Mouse (Mus musculus) spleen, adult 2 months (tissue): ENCODE results near the gene Schip1. TPM values are rescaled to one million over a fixed set of nuclear protein-coding genes. Genes with fewer than 3 reads are reported as not detected.

Source experiments
- DNase-seq, 2 experiments: peaks; one replicate each; pipeline versions ENCODE4 v3.0.0 to v3.0.0-alpha.2; 2012 to 2021; ENCODE audit warnings: low spot score in 2 of 2, low read depth in 1 of 2
- H3K27ac ChIP-seq: fragments of 200-500 bp; 2 replicates; pipeline ENCODE4 v1.5.1; 2012; ENCODE audit warnings: low read length, inconsistent platforms; ENCODE audit not compliant: insufficient read depth
- H3K27me3 ChIP-seq: fragments of 200-500 bp; 2 replicates; pipeline ENCODE4 v1.6.1; 2012; ENCODE audit warnings: mild to moderate bottlenecking, moderate library complexity, low read length, inconsistent platforms; ENCODE audit not compliant: control insufficient read depth, insufficient read depth
- H3K36me3 ChIP-seq: fragments of 200-500 bp; 2 replicates; pipeline ENCODE4 v1.6.1; 2012; ENCODE audit warnings: mild to moderate bottlenecking, low read length, inconsistent platforms; ENCODE audit not compliant: control insufficient read depth, insufficient read depth
- H3K4me1 ChIP-seq: fragments of 200-500 bp; 2 replicates; pipeline ENCODE4 v1.6.1; 2011; ENCODE audit warnings: inconsistent platforms; ENCODE audit not compliant: control insufficient read depth, insufficient read depth, insufficient read length
- H3K4me3 ChIP-seq: fragments of 200-500 bp; 2 replicates; pipeline ENCODE4 v1.5.1; 2011; ENCODE audit warnings: mild to moderate bottlenecking, inconsistent platforms; ENCODE audit not compliant: insufficient read depth, insufficient read length; ENCODE audit errors: extremely low read depth
- CTCF ChIP-seq: fragments of 200-500 bp; IDR thresholded peaks from 2 replicates; pipeline ENCODE4 v1.5.1; 2011; ENCODE audit warnings: mild to moderate bottlenecking, inconsistent platforms; ENCODE audit not compliant: insufficient read depth, insufficient read length, insufficient replicate concordance; ENCODE audit errors: extremely low read depth
- POLR2A ChIP-seq: fragments of 200-500 bp; IDR thresholded peaks from 2 replicates; pipeline ENCODE4 v1.6.1; 2011; ENCODE audit warnings: low read depth, low read length, inconsistent platforms
- WGBS: fragments of 180-500 bp; shearing (Covaris S2); methylation state at CpG from one replicate; pipeline ENCODE4 v1.1.7; 2018; 5-methylcytosine and 5-hydroxymethylcytosine counted together
- polyA plus RNA-seq: library from polyadenylated mRNA; depleted of rRNA; stranded (reverse); fragments of >200 nt; gene quantifications from 2 replicates; pipeline ENCODE4 v1.2.3, GENCODE M21; 2012

Schip1 gene
- polyA plus RNA-seq, 1 experiment = 3.7 TPM

DNA sequence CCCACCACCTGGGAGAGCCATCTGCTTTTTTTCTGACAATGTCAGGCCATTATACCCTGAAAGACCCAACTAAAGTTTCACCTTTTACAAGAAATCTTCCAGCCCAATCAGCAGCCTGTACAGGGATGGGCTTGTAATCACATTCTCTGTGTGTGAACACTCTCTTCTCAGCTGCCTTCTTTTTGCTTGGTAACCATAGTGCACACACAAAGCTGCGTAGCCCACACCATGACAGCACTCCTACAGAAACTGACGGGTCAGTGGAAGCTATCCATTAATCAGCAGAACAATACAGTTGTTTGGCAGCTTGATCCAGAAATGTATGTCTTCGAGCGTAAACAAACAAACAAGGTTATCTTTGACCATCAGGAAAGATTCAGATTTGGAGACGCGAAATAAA is 205.6 kb downstream of the Schip1 start:
- no peak overlapping the region for H3K27ac ChIP-seq
- H3K36me3 ChIP-seq = no peaks in the 10 kb centered on the region
- H3K27me3 ChIP-seq = no peaks in the 10 kb centered on the region
- no peak for DNase-seq
- H3K4me3 ChIP-seq = no peak overlapping the region
- no peaks in the 10 kb centered on the region for H3K4me1 ChIP-seq
- TF ChIP-seq CTCF = no peak
- TF ChIP-seq POLR2A = no peak
- 87% methylated on average over 6 of the region's 6 CpGs for WGBS

DNA sequence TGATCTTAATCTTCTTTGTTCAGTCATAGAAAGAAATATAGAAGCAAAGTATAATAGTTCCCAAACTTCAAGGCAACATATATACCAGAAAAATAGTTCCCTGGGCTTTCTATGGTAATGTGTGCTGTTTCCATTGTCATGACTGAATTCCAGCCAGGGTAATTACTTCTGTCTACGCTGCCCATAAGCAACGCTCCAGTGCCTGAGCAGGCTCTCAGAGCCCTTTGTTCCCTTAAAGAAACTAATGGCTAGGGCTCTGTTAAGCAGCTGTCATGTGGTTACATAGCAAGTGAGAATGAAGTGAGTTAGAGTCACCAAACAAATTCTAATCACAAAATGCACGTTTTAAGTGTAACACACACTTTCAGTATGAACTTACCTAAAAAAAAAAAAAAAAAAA is 206.9 kb downstream of the Schip1 start:
- TF ChIP-seq POLR2A (no peak), CTCF (no peak)

GRCm38 (mm10) chr3:68271881-68272280 is 207.3 kb downstream of the Schip1 start:
- Histone ChIP-seq H3K36me3 (no peaks in the 10 kb centered on the region), H3K27me3 (no peaks in the 10 kb centered on the region), H3K4me1 (no peaks in the 10 kb centered on the region), H3K4me3 (no peak overlapping the region), H3K27ac (no peak overlapping the region)
- no peak for TF ChIP-seq CTCF
- no peak for TF ChIP-seq POLR2A
- DNase-seq = no peak
- WGBS = 85% methylated on average over 3 of the region's 3 CpGs

More for the DNA sequence above, 206.9 kb downstream of the Schip1 start:
- DNase-seq = no peak
- Histone ChIP-seq H3K27me3 (no peaks in the 10 kb centered on the region), H3K27ac (no peak overlapping the region), H3K4me3 (no peak overlapping the region), H3K36me3 (no peaks in the 10 kb centered on the region), H3K4me1 (no peaks in the 10 kb centered on the region)
- 78% methylated on average over 3 of the region's 3 CpGs for WGBS

GRCm38 (mm10) chr3:68282844-68283594 is 218.4 kb downstream of the Schip1 start:
- no peak overlapping the region for H3K4me3 ChIP-seq
- H3K4me1 ChIP-seq = no peaks in the 10 kb centered on the region
- TF ChIP-seq CTCF (no peak), POLR2A (no peak)
- H3K27me3 ChIP-seq = no peaks in the 10 kb centered on the region
- no peak overlapping the region for H3K27ac ChIP-seq
- 72% methylated on average over 7 of the region's 7 CpGs for WGBS
- H3K36me3 ChIP-seq = no peaks in the 10 kb centered on the region
- DNase-seq = no peak

DNA sequence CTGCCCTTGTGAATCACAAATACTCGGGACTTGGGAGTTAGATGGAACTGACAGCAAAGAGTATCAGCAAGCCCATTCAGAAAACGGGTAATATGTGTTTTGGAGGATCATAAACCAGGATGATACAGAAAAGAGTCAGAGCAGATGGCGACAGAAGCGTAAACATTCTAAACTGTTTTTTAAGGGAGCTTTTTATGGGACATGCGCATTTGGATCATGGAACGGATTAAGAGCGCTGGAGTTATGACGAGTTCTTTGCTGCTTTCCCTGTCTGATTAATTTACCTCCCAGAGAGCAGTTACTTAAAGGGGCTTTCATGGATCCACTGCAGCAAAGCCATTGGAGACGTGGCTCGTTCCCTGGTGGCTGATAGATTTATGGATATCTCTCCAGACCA is 219.0 kb downstream of the Schip1 start:
- DNase-seq = no peak
- TF ChIP-seq CTCF (no peak), POLR2A (no peak)
- no peak overlapping the region for H3K27ac ChIP-seq
- 78% methylated on average over 10 of the region's 10 CpGs for WGBS
- no peaks in the 10 kb centered on the region for H3K36me3 ChIP-seq
- H3K27me3 ChIP-seq = no peaks in the 10 kb centered on the region
- H3K4me3 ChIP-seq = no peak overlapping the region
- H3K4me1 ChIP-seq = no peaks in the 10 kb centered on the region

- 91% methylated on average over 2 of the region's 2 CpGs for WGBS
- Histone ChIP-seq H3K4me1 (no peaks in the 10 kb centered on the region), H3K36me3 (no peaks in the 10 kb centered on the region), H3K4me3 (no peak overlapping the region), H3K27ac (no peak overlapping the region), H3K27me3 (no peaks in the 10 kb centered on the region)
- DNase-seq = no peak
- no peak for TF ChIP-seq POLR2A
- TF ChIP-seq CTCF = no peak
Observed at GRCm38 (mm10) chr3:68284500-68284899, 219.9 kb downstream of the Schip1 start.

DNA sequence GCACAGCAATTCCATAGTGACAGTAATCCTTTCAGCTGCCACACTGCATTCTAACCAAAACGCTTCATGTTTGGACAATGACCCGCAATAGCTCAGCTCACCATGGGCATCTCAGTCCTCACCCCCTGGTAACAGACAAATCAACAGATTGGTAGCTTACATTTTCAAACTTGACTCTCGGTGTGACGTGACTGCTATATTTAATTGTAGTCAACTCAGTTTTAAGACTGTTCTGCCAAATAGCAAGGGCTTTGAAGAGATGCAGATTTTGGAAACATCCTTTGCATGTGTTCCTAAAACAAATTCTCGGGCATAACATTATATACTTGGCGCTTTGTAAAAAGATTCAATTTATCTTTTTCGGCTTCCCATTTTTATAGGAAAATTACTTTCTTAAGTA is 232.2 kb downstream of the Schip1 start:
- no peak overlapping the region for H3K27ac ChIP-seq
- H3K4me3 ChIP-seq = no peak overlapping the region
- TF ChIP-seq POLR2A = no peak
- TF ChIP-seq CTCF = no peak
- WGBS = 91% methylated on average over 7 of the region's 7 CpGs
- H3K4me1 ChIP-seq = no peaks in the 10 kb centered on the region
- no peaks in the 10 kb centered on the region for H3K36me3 ChIP-seq
- no peak for DNase-seq
- H3K27me3 ChIP-seq = no peaks in the 10 kb centered on the region
